Mouse (Mus musculus): ENCODE measurements around the gene Glb1l. TPM values are rescaled to one million over a fixed set of nuclear protein-coding genes. Genes with fewer than 3 reads are reported as not detected.

Glb1l gene
- polyA plus RNA-seq, 1 experiment = 33.6 TPM

Other genes with a start within 250 kb of the Glb1l start
- 3.4 and 4.3 TPM in 2 replicates for gene Nhej1, start 85.6 kb downstream of the Glb1l start, polyA plus RNA-seq (2012; rRNA removed)
- 0.91 and 1.2 TPM in 2 replicates for gene Slc23a3, start 76.9 kb downstream of the Glb1l start, polyA plus RNA-seq (2012; rRNA removed)
- gene Cnppd1, start 68.1 kb downstream of the Glb1l start, polyA plus RNA-seq (2012; rRNA removed) = 50.8 and 51.7 TPM in 2 replicates
- gene Retreg2, start 68.0 kb downstream of the Glb1l start, polyA plus RNA-seq (2012; rRNA removed) = 60.5 and 61.5 TPM in 2 replicates
- 37.7 and 45.2 TPM in 2 replicates for gene Zfand2b, start 42.2 kb downstream of the Glb1l start, polyA plus RNA-seq (2012; rRNA removed)
- 11.2 and 13.4 TPM in 2 replicates for gene Abcb6, start 30.4 kb downstream of the Glb1l start, polyA plus RNA-seq (2012; rRNA removed)
- gene Ankzf1, start 18.7 kb downstream of the Glb1l start, polyA plus RNA-seq (2012; rRNA removed) = 33.5 and 39.1 TPM in 2 replicates
- gene Atg9a, start 18.6 kb downstream of the Glb1l start, polyA plus RNA-seq (2012; rRNA removed) = 30.4 and 36.3 TPM in 2 replicates
- 149 and 188 TPM in 2 replicates for gene Stk16, start within 50 bp of the Glb1l start, polyA plus RNA-seq (2012; rRNA removed)
- gene Tuba4a, start 9.1 kb upstream of the Glb1l start, polyA plus RNA-seq (2012; rRNA removed) = 29.2 and 60.9 TPM in 2 replicates
- gene A630095N17Rik, start 21.3 kb upstream of the Glb1l start, polyA plus RNA-seq (2012; rRNA removed) = not detected in 2 replicates
- 34.6 and 37.8 TPM in 2 replicates for gene Dnajb2, start 25.6 kb upstream of the Glb1l start, polyA plus RNA-seq (2012; rRNA removed)
- gene Ptprn, start 53.7 kb upstream of the Glb1l start, polyA plus RNA-seq (2012; rRNA removed) = 0.40 and 0.65 TPM in 2 replicates
- gene Resp18, start 67.6 kb upstream of the Glb1l start, polyA plus RNA-seq (2012; rRNA removed) = 0.31 and 0.52 TPM in 2 replicates
- 106 and 124 TPM in 2 replicates for gene Dnpep, start 107.2 kb upstream of the Glb1l start, polyA plus RNA-seq (2012; rRNA removed)
- gene Des, start 149.5 kb upstream of the Glb1l start, polyA plus RNA-seq (2012; rRNA removed) = 1,825 and 2,682 TPM in 2 replicates
- 91.1 and 102 TPM in 2 replicates for gene Speg, start 164.5 kb upstream of the Glb1l start, polyA plus RNA-seq (2012; rRNA removed)
- gene Gmppa, start 225.1 kb upstream of the Glb1l start, polyA plus RNA-seq (2012; rRNA removed) = 140 and 188 TPM in 2 replicates
- 0.03 and 0.06 TPM in 2 replicates for gene Asic4, start 239.6 kb upstream of the Glb1l start, polyA plus RNA-seq (2012; rRNA removed)